Mouse (Mus musculus) embryonic fibroblast, embryonic 13.5 days (primary cell): ENCODE results near the gene Camkk2. TPM values are rescaled to one million over a fixed set of nuclear protein-coding genes. Genes with fewer than 3 reads are reported as not detected.

Source experiments
- H3K27ac ChIP-seq: 2 replicates; pipeline ENCODE4 v1.5.1; 2012; ENCODE audit warnings: low read length, control low read depth, inconsistent platforms; ENCODE audit not compliant: insufficient read depth
- H3K4me1 ChIP-seq: 2 replicates; pipeline ENCODE4 v1.6.1; 2011; ENCODE audit warnings: low read length; ENCODE audit not compliant: control insufficient read depth, insufficient read depth
- H3K4me3 ChIP-seq: 2 replicates; pipeline ENCODE4 v1.5.1; 2011; ENCODE audit warnings: mild to moderate bottlenecking, control low read depth, low read length; ENCODE audit not compliant: insufficient read depth
- CTCF ChIP-seq: IDR thresholded peaks from 2 replicates; pipeline ENCODE4 v1.5.1; 2011; ENCODE audit warnings: mild to moderate bottlenecking, control low read depth, low read length, moderate library complexity, borderline replicate concordance; ENCODE audit not compliant: insufficient read depth
- POLR2A ChIP-seq: IDR thresholded peaks from 2 replicates; pipeline ENCODE4 v1.6.1; 2011; ENCODE audit warnings: low read depth, mild to moderate bottlenecking, control low read depth, low read length, moderate library complexity
- polyA plus RNA-seq: library from polyadenylated mRNA; stranded (reverse); fragments of >200 nt; gene quantifications from 2 replicates; pipeline ENCODE4 v1.2.4, GENCODE M21; 2011; ENCODE audit warnings: low read depth; ENCODE audit not compliant: missing spikeins, insufficient read length

Gene Camkk2
- polyA plus RNA-seq, 1 experiment = 22.7 TPM

DNA sequence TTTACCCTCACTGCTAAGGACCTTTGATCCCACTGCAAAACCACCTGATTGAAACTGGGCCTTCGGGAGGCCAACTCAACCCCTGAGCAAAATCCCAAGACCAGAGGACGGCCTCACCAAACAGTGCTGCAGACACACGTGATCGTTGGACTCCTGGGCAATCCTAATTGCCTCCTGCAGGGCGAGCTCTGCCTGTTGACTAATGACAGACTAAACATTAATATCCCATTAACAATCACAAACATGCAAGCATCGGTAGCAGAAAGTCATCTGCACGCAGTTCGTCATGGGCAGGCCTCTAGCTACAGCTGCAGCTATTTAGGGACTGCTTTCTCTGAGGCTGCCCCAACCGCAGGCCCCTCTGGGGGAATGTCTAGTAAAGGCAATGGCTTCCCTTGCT is 23.5 kb upstream of the Camkk2 start:
- no peak overlapping the region for H3K4me3 ChIP-seq
- no peak overlapping the region for H3K27ac ChIP-seq
- H3K4me1 ChIP-seq = no peaks in the 10 kb centered on the region
- TF ChIP-seq CTCF (no peak), POLR2A (no peak)

DNA sequence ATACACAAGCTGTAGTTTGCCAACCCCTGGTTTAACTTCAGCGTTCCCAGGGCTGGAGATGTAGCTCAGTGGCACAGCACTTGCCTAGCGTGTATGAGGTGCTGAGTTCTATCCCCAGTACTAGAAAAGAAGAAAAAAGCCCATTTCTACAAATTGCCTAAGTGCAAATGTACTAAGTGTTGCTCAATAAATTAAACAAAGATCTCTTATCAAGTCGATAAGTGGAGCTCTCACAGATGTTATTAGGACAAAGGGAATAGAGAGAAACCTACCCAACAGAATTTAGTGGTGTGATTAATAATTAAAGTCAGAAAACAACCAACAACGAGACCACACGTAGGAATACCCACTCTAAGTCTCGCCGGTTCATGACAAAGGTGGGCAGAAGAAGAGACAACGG is 22.5 kb upstream of the Camkk2 start:
- H3K27ac ChIP-seq = no peak overlapping the region
- H3K4me3 ChIP-seq = no peak overlapping the region
- no peaks in the 10 kb centered on the region for H3K4me1 ChIP-seq
- TF ChIP-seq CTCF (no peak), POLR2A (no peak)

DNA sequence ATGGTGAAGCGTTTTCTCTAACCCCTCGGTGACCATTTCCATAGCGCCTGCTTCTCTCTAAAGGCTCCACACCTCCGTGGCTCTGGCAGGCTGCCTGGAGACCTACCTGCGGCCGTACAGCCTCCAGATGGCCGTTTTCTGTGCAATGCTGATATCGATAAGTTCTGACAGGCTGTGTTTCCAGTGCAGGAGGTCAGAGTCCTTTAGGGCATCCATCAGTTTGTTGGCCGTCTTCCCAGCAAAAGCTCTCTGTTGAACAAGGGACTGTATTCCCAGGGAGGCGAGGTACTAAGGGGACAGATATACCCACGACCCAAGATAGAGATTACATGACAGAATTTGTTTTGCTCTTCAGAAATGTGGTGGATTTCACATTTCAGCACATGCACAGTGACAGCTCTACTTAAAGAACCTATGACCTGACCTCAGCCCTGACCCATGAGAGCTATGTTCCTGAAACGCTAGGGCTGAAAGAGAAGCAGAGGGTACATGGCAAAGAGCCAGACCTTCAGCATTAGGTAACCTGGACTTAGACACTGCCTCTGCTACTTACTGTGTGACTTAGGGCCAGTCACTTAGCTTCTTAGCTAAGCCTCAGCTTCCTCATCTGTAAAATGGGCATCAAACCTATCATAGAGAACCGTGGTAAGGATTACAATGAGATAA is 21.3 kb upstream of the Camkk2 start:
- no peak for TF ChIP-seq POLR2A
- TF ChIP-seq CTCF = no peak
- H3K27ac ChIP-seq = no peak overlapping the region
- H3K4me1 ChIP-seq = no peaks in the 10 kb centered on the region
- no peak overlapping the region for H3K4me3 ChIP-seq

DNA sequence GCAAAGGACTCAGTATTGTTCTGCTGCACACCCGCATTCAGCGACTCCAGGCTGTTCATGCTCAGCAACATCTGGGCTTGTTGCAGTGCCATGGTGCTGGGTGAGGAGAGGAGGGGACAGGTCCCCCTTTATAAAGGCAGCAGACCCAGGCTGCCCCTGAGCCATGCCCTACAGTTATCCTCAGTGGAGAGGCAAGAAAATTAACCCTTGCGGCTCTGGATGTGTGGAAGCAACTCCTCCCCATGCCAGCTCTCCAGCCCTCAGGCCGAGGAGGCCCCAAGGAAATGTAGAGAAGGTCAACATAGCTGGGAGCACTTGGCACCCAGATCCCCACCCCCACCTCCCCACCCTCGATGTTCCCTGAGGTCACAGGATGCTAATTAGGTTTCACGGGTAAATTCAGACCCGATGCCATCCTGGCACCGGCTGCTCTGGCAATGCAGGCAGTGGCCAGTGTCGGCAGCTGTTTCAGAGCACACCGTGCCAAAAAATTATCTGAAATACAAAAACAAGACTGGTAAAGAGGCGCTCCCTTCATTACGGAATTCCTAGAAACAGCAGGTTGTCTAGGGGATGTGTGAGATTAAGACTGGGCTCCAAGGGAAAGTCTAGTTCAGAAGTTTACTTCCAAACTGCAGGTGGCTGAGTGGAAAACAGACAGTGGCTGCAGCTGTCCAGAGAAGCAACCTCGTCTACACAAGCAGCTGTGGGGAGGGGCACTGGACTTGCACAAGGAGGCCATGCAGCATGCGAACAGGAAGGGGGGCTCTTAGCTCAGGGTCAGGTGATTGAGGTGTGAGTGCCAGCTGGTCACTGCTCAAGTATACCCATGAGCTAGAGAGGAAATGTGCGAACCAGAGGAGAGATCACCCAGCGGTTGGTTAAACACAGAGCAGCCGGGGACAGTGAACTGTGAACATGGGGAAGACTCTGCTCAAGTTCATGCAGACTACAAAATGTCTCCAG is 20.5 kb upstream of the Camkk2 start:
- H3K27ac ChIP-seq = no peak overlapping the region
- no peak overlapping the region for H3K4me3 ChIP-seq
- no peaks in the 10 kb centered on the region for H3K4me1 ChIP-seq
- no peak for TF ChIP-seq CTCF
- TF ChIP-seq POLR2A = no peak

DNA sequence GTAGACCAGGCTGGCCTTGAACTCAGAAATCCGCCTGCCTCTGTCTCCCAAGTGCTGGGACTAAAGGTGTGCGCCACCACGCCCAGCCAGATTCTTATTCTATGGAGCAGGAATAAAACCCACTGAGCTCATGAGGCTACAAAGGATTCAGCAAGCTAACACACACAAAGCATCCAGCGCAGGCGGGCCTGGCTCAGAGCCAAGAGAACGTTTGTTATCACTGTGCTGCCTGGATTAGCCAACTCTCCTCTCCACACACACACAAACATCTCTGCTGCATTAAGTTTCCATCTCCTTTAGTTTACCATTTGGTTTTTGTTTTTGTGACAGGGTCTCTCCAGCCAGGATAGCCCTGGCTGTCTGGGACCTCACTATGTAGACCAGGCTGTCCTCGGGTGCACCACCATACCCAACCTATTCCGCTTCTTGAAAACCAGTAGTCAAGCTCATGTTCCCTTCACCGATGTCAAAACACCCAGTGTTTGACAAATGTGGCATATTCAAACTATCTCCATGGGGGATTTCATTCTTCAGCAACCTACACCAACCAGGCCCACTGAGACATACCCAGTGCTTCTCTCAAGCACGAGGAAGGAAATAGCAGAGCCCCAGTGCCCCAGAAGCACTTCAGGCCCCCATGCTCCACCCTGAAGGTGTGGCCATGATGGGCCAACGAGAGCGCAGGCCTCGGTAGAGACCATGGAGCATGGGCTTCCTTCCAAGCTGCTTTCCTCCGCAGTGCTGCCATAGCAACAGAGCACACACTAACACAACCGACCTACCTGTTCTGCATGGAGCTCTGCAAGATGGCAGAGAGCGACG is 19.6 kb upstream of the Camkk2 start:
- Histone ChIP-seq H3K4me3 (no peak overlapping the region), H3K4me1 (no peaks in the 10 kb centered on the region), H3K27ac (no peak overlapping the region)
- no peak for TF ChIP-seq POLR2A
- no peak for TF ChIP-seq CTCF

DNA sequence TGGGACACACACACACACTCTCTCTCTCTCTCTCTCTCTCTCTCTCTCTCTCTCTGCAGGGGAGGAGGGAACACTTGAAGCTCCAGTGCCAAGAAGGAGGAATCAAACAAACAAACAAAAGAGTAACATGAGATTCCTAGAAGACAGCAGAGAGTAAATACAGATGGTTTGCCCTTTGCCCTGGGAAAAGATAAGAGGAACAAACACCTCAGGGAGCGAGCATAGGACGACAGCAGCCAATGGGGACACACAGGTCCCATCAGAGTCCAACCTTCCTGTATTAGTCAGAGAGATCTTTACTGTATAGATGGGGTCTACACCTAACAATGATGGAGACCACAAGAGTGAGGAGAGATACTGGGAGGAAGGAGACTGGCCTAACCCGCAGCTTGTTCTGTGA is 18.7 kb upstream of the Camkk2 start:
- Histone ChIP-seq H3K4me1 (no peaks in the 10 kb centered on the region), H3K4me3 (no peak overlapping the region), H3K27ac (no peak overlapping the region)
- TF ChIP-seq POLR2A (no peak), CTCF (no peak)

DNA sequence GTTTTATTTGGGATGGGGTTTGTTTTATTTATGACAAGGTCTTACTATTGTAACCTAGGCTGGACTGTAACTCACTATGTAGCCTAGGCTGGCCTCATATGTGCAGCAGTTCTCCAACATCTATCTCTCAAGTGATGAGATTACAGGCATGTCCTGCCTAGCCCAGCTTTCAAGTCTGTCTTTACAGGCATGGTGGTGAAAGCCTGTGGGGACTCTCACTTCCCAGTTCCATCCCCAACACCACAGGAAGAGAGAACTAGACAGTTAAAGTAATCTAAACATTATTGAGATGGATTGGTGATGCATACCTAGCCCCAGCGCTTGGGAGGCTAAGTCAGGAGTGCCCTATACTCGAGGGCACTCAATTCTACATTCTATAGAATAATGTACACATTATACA is 9.5 kb upstream of the Camkk2 start:
- no peak overlapping the region for H3K27ac ChIP-seq
- TF ChIP-seq CTCF (no peak), POLR2A (no peak)
- H3K4me3 ChIP-seq = no peak overlapping the region
- H3K4me1 ChIP-seq = no peaks in the 10 kb centered on the region

DNA sequence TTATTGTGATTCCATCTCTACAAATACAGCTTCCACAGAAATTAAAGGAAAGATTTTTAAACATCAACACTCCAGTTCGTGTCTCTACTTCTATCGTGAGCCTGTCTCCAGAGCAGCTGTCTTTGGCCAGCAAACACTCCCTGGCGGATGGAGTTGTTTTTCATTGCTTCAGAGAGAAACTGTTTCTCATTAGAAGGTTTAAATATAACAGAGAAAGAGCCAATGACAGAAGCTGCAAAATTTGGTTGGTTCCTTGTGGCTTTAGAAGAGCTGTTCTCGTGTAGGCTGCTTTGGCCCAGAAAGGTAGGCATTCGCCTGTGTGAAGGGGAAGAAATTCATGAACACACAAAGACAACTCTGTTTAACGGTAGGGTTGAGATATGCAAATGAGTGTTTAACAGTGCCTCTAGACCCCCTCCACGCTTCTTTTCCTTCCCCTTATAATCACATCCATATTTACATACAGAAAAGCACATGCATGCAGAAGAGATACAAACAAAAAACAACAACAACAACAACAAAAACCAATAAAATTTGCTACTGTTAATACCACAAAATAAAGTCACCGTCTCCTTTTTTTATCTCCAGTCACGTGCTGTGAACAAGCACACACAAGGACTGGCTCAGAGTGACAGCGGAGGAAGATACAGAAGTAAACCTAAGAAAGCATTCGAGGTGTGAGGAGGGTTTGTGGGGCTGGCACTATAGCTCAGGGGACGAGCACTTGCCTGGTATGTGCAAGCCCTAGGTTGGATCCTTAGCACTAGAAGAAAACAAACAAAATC is 7.0 kb upstream of the Camkk2 start:
- H3K4me3 ChIP-seq = no peak overlapping the region
- no peak for TF ChIP-seq CTCF
- TF ChIP-seq POLR2A = no peak

More for the DNA sequence above, 7.0 kb upstream of the Camkk2 start:
- H3K4me1 ChIP-seq = no peaks in the 10 kb centered on the region
- H3K27ac ChIP-seq = no peak overlapping the region
